11 mouse cellular contexts compared by ENCODE assay signal in genomic region chr8:126848369-126849105, GRCm38 (mm10).
A peak's percentile ranks its signal among the peaks of the same experiment; 100 is the strongest.
DNase-seq lines count a peak whose midpoint lies in the region; ATAC-seq and TF ChIP-seq lines count a peak whose summit lies in the region.
"Had no signal": no experiment of that assay in that cellular context is flagged by ENCODE, and none has a peak within 500 bp of the region (broad histone marks: within the 10 kb centered on the region; RNA-seq: fewer than 3 reads in every experiment).

No protein-coding gene starts in this region.

- H3K79me2 ChIP-seq in heart, adult 2 months (replicated peaks; ENCODE audit: control insufficient read depth, insufficient read depth, low read length), result no peaks in the 10 kb centered on the region

- H3K36me3 ChIP-seq in heart, adult 2 months (ENCODE audit: control insufficient read depth, insufficient read depth, low read length), result no peaks in the 10 kb centered on the region
- no peaks in the 10 kb centered on the region for H3K36me3 ChIP-seq in hindbrain, embryonic 14.5 days (replicated peaks; ENCODE audit: control insufficient read depth, insufficient read depth)
- H3K36me3 ChIP-seq: limb, embryonic 13.5 days; midbrain, embryonic 15.5 days had no signal

- no peak for TF ChIP-seq POLR2A in heart, adult 2 months (IDR thresholded peaks at IDR 0.05; ENCODE audit: insufficient read depth, low read depth, low read length)
- no peak for TF ChIP-seq POLR2A in embryonic fibroblast, embryonic 13.5 days (IDR thresholded peaks at IDR 0.05; ENCODE audit: low read depth, low read length)

- no peak for TF ChIP-seq EP300 in heart, adult 2 months (IDR thresholded peaks at IDR 0.05; ENCODE audit: insufficient read depth, low read depth, low read length)

- peak overlapping the region; percentile 87 for H3K27ac ChIP-seq in heart, adult 2 months
- H3K27ac ChIP-seq in embryonic fibroblast, embryonic 13.5 days (ENCODE audit: insufficient read depth, low read length), result peak overlapping the region; percentile 73
- no peak overlapping the region for H3K27ac ChIP-seq in hindbrain, embryonic 14.5 days
- H3K27ac ChIP-seq: limb, embryonic 13.5 days; midbrain, embryonic 15.5 days had no signal

- H3K9ac ChIP-seq in heart, adult 2 months (ENCODE audit: low read depth, low read length), result no peak overlapping the region
- no peak overlapping the region for H3K9ac ChIP-seq in hindbrain, embryonic 14.5 days
- H3K9ac ChIP-seq: limb, embryonic 13.5 days; midbrain, embryonic 15.5 days had no signal

- intact Hi-C loops in heart, adult 2 months (cut with DNase I), result no loop called here

- TF ChIP-seq CTCF in heart, adult 2 months (IDR thresholded peaks at IDR 0.05), result no peak
- no peak for TF ChIP-seq CTCF in embryonic fibroblast, embryonic 13.5 days (IDR thresholded peaks at IDR 0.05; ENCODE audit: borderline replicate concordance, insufficient read depth, low read length)

- no peaks in the 10 kb centered on the region for H3K27me3 ChIP-seq in heart, adult 2 months (ENCODE audit: control insufficient read depth, insufficient read depth, low read length)
- no peaks in the 10 kb centered on the region for H3K27me3 ChIP-seq in hindbrain, embryonic 14.5 days (ENCODE audit: control insufficient read depth, insufficient read depth, low read length)
- H3K27me3 ChIP-seq: limb, embryonic 13.5 days; midbrain, embryonic 15.5 days had no signal

- 81% methylated on average over 13 of the region's 13 CpGs for WGBS in heart, adult 2 months
- 84% methylated on average over 13 of the region's 13 CpGs for WGBS in hindbrain, embryonic 14.5 days

- no peak overlapping the region for H3K4me3 ChIP-seq in heart, adult 2 months
- no peak overlapping the region for H3K4me3 ChIP-seq in embryonic fibroblast, embryonic 13.5 days (ENCODE audit: insufficient read depth, low read length)
- H3K4me3 ChIP-seq in hindbrain, embryonic 14.5 days (replicated peaks; ENCODE audit: low read length), result no peak overlapping the region
- H3K4me3 ChIP-seq: limb, embryonic 13.5 days; midbrain, embryonic 15.5 days had no signal

- DNase-seq in heart, adult 2 months, result no peak
- no peak for DNase-seq in heart, adult 18-20 months
- DNase-seq in A20 (ENCODE audit: low read depth, low spot score), result peak; percentile 70
- DNase-seq in hindbrain, embryonic 14.5 days (ENCODE audit: low spot score), result no peak
- DNase-seq in kidney, postnatal 10 days, result no peak
- no peak for DNase-seq in frontal cortex, postnatal 25 days (ENCODE audit: low spot score in 2 of 2)

- H3K4me2 ChIP-seq in hindbrain, embryonic 14.5 days (replicated peaks), result no peak overlapping the region
- H3K4me2 ChIP-seq: limb, embryonic 13.5 days; midbrain, embryonic 15.5 days had no signal

- peaks cover 38% of the 10 kb centered on the region for H3K4me1 ChIP-seq in heart, adult 2 months (ENCODE audit: control insufficient read depth, insufficient read depth, low read length)
- H3K4me1 ChIP-seq in embryonic fibroblast, embryonic 13.5 days (ENCODE audit: control insufficient read depth, insufficient read depth, low read length), result peaks cover 24% of the 10 kb centered on the region
- H3K4me1 ChIP-seq in hindbrain, embryonic 14.5 days (replicated peaks; ENCODE audit: control insufficient read depth, insufficient read depth, low read length), result no peaks in the 10 kb centered on the region
- H3K4me1 ChIP-seq: limb, embryonic 13.5 days; midbrain, embryonic 15.5 days had no signal

- peak; percentile 33; the same call in 1 of the 2 replicates for ATAC-seq in megakaryocyte-erythroid progenitor cell, adult 5-6 weeks (replicated peaks; ENCODE audit: low FRiP score, low TSS enrichment, poor library complexity, severe bottlenecking)
- no peak for ATAC-seq in hindbrain, embryonic 14.5 days (ENCODE audit: low FRiP score)
- ATAC-seq: forebrain, embryonic 14.5 days; midbrain, embryonic 15.5 days had no signal

- no peaks in the 10 kb centered on the region for H3K9me3 ChIP-seq in hindbrain, embryonic 14.5 days (ENCODE audit: control insufficient read depth, low read length)
- H3K9me3 ChIP-seq: limb, embryonic 13.5 days; midbrain, embryonic 15.5 days had no signal
